Mouse (Mus musculus): ENCODE measurements at regions not wholly inside any gene's neighbourhood (a gene's known extent, or its start where the extent isn't known, plus 50 kb on each side); places are given as distances from the start of the nearest gene placed in this dataset.

- Histone ChIP-seq H3K4me2 (ENCODE audit: low read depth, low read length) (no peak overlapping the region), H3K9ac (ENCODE audit: low read length) (no peak overlapping the region), H3K36me3 (ENCODE audit: control insufficient read depth, insufficient read depth, low read length) (no peaks in the 10 kb centered on the region), H3K27me3 (ENCODE audit: control insufficient read depth, insufficient read depth, low read length) (no peaks in the 10 kb centered on the region), H3K27ac (ENCODE audit: low read length) (no peak overlapping the region), H3K9me3 (replicated peaks; ENCODE audit: control insufficient read depth, low read length) (no peaks in the 10 kb centered on the region), H3K4me1 (ENCODE audit: control insufficient read depth, insufficient read depth, low read length) (no peaks in the 10 kb centered on the region), H3K4me3 (replicated peaks; ENCODE audit: low read length) (no peak overlapping the region)
- 57% methylated on average over 7 of the region's 7 CpGs for whole genome bisulfite sequencing
- no peak for ATAC-seq (ENCODE audit: insufficient read depth, low FRiP score)
Measured at GRCm38 (mm10) chr5:111993221-111993620, 259.1 kb downstream of the Cryba4 start.

GRCm38 (mm10) chr5:111993930-111994329 lies 258.4 kb downstream of the Cryba4 start:
- Histone ChIP-seq H3K36me3 (ENCODE audit: control insufficient read depth, insufficient read depth, low read length) (no peaks in the 10 kb centered on the region), H3K9me3 (replicated peaks; ENCODE audit: control insufficient read depth, low read length) (no peaks in the 10 kb centered on the region), H3K4me2 (ENCODE audit: low read depth, low read length) (no peak overlapping the region), H3K4me1 (ENCODE audit: control insufficient read depth, insufficient read depth, low read length) (no peaks in the 10 kb centered on the region), H3K9ac (ENCODE audit: low read length) (no peak overlapping the region), H3K27me3 (ENCODE audit: control insufficient read depth, insufficient read depth, low read length) (no peaks in the 10 kb centered on the region), H3K4me3 (replicated peaks; ENCODE audit: low read length) (no peak overlapping the region), H3K27ac (ENCODE audit: low read length) (no peak overlapping the region)
- ATAC-seq (ENCODE audit: insufficient read depth, low FRiP score), result no peak
- 77% methylated on average over 9 of the region's 9 CpGs for WGBS

GRCm38 (mm10) chr5:111996806-111997205 lies 255.5 kb downstream of the Cryba4 start:
- WGBS, result 41% methylated on average over 3 of the region's 3 CpGs

GRCm38 (mm10) chr5:112001742-112002701 lies 250.3 kb downstream of the Cryba4 start:
- ATAC-seq (ENCODE audit: insufficient read depth, low FRiP score), result no peak
- Histone ChIP-seq H3K4me3 (replicated peaks; ENCODE audit: low read length) (no peak overlapping the region), H3K27ac (ENCODE audit: low read length) (no peak overlapping the region), H3K9me3 (replicated peaks; ENCODE audit: control insufficient read depth, low read length) (no peaks in the 10 kb centered on the region), H3K27me3 (ENCODE audit: control insufficient read depth, insufficient read depth, low read length) (no peaks in the 10 kb centered on the region), H3K4me1 (ENCODE audit: control insufficient read depth, insufficient read depth, low read length) (0 out of 2 replicates have a peak, but pooled peaks cover 6% of the 10 kb centered on the region), H3K4me2 (ENCODE audit: low read depth, low read length) (no peak overlapping the region), H3K36me3 (ENCODE audit: control insufficient read depth, insufficient read depth, low read length) (no peaks in the 10 kb centered on the region), H3K9ac (ENCODE audit: low read length) (0 out of 2 replicates have a peak overlapping the region, but pooled peaks have one; percentile 14)
- 25% methylated on average over 32 of the region's 32 CpGs for WGBS

More at GRCm38 (mm10) chr5:111996806-111997205, 255.5 kb downstream of the Cryba4 start:
- H3K4me2 ChIP-seq (ENCODE audit: low read depth, low read length), result no peak overlapping the region
- no peaks in the 10 kb centered on the region for H3K27me3 ChIP-seq (ENCODE audit: control insufficient read depth, insufficient read depth, low read length)
- H3K4me3 ChIP-seq (replicated peaks; ENCODE audit: low read length), result no peak overlapping the region
- no peak for ATAC-seq (ENCODE audit: insufficient read depth, low FRiP score)
- no peak overlapping the region for H3K27ac ChIP-seq (ENCODE audit: low read length)
- H3K36me3 ChIP-seq (ENCODE audit: control insufficient read depth, insufficient read depth, low read length), result no peaks in the 10 kb centered on the region
- no peak overlapping the region for H3K9ac ChIP-seq (ENCODE audit: low read length)
- H3K9me3 ChIP-seq (replicated peaks; ENCODE audit: control insufficient read depth, low read length), result no peaks in the 10 kb centered on the region
- H3K4me1 ChIP-seq (ENCODE audit: control insufficient read depth, insufficient read depth, low read length), result no peaks in the 10 kb centered on the region

- ATAC-seq (ENCODE audit: insufficient read depth, low FRiP score), result no peak
- Histone ChIP-seq H3K36me3 (ENCODE audit: control insufficient read depth, insufficient read depth, low read length) (no peaks in the 10 kb centered on the region), H3K4me3 (replicated peaks; ENCODE audit: low read length) (no peak overlapping the region), H3K9ac (ENCODE audit: low read length) (no peak overlapping the region), H3K27ac (ENCODE audit: low read length) (no peak overlapping the region), H3K9me3 (replicated peaks; ENCODE audit: control insufficient read depth, low read length) (no peaks in the 10 kb centered on the region), H3K4me2 (ENCODE audit: low read depth, low read length) (no peak overlapping the region), H3K27me3 (ENCODE audit: control insufficient read depth, insufficient read depth, low read length) (no peaks in the 10 kb centered on the region), H3K4me1 (ENCODE audit: control insufficient read depth, insufficient read depth, low read length) (0 out of 2 replicates have a peak, but pooled peaks cover 6% of the 10 kb centered on the region)
- 62% methylated on average over 12 of the region's 12 CpGs for WGBS
Measured at GRCm38 (mm10) chr5:112002856-112003660, 249.3 kb downstream of the Cryba4 start.

- H3K27ac ChIP-seq (ENCODE audit: low read length), result no peak overlapping the region
- H3K4me1 ChIP-seq (ENCODE audit: control insufficient read depth, insufficient read depth, low read length), result 0 out of 2 replicates have a peak, but pooled peaks cover 6% of the 10 kb centered on the region
- no peak overlapping the region for H3K9ac ChIP-seq (ENCODE audit: low read length)
- no peak overlapping the region for H3K4me3 ChIP-seq (replicated peaks; ENCODE audit: low read length)
- no peaks in the 10 kb centered on the region for H3K27me3 ChIP-seq (ENCODE audit: control insufficient read depth, insufficient read depth, low read length)
- no peaks in the 10 kb centered on the region for H3K9me3 ChIP-seq (replicated peaks; ENCODE audit: control insufficient read depth, low read length)
- ATAC-seq (ENCODE audit: insufficient read depth, low FRiP score), result no peak
- no peak overlapping the region for H3K4me2 ChIP-seq (ENCODE audit: low read depth, low read length)
- H3K36me3 ChIP-seq (ENCODE audit: control insufficient read depth, insufficient read depth, low read length), result no peaks in the 10 kb centered on the region
- WGBS, result 63% methylated on average over 3 of the region's 3 CpGs
Measured at GRCm38 (mm10) chr5:112004041-112004440, 248.3 kb downstream of the Cryba4 start.

GRCm38 (mm10) chr5:112012505-112013164 lies 239.7 kb downstream of the Cryba4 start:
- no peaks in the 10 kb centered on the region for H3K27me3 ChIP-seq (ENCODE audit: control insufficient read depth, insufficient read depth, low read length)
- H3K27ac ChIP-seq (ENCODE audit: low read length), result no peak overlapping the region
- H3K9me3 ChIP-seq (replicated peaks; ENCODE audit: control insufficient read depth, low read length), result 0 out of 2 replicates have a peak, but pooled peaks cover 7% of the 10 kb centered on the region
- peaks cover 3% of the 10 kb centered on the region; the same call in 1 of the 2 replicates for H3K4me1 ChIP-seq (ENCODE audit: control insufficient read depth, insufficient read depth, low read length)
- H3K9ac ChIP-seq (ENCODE audit: low read length), result no peak overlapping the region; the same call in 1 of the 2 replicates
- no peaks in the 10 kb centered on the region for H3K36me3 ChIP-seq (ENCODE audit: control insufficient read depth, insufficient read depth, low read length)
- no peak overlapping the region for H3K4me2 ChIP-seq (ENCODE audit: low read depth, low read length)
- WGBS, result 15% methylated on average over 9 of the region's 9 CpGs
- peak; percentile 37; the same call in 1 of the 2 replicates for ATAC-seq (ENCODE audit: insufficient read depth, low FRiP score)
- no peak overlapping the region for H3K4me3 ChIP-seq (replicated peaks; ENCODE audit: low read length)

- no peak for ATAC-seq (ENCODE audit: insufficient read depth, low FRiP score)
- Histone ChIP-seq H3K9me3 (replicated peaks; ENCODE audit: control insufficient read depth, low read length) (0 out of 2 replicates have a peak, but pooled peaks cover 7% of the 10 kb centered on the region), H3K4me3 (replicated peaks; ENCODE audit: low read length) (no peak overlapping the region), H3K27me3 (ENCODE audit: control insufficient read depth, insufficient read depth, low read length) (no peaks in the 10 kb centered on the region), H3K36me3 (ENCODE audit: control insufficient read depth, insufficient read depth, low read length) (no peaks in the 10 kb centered on the region), H3K4me1 (ENCODE audit: control insufficient read depth, insufficient read depth, low read length) (no peaks in the 10 kb centered on the region), H3K27ac (ENCODE audit: low read length) (no peak overlapping the region), H3K4me2 (ENCODE audit: low read depth, low read length) (no peak overlapping the region), H3K9ac (ENCODE audit: low read length) (no peak overlapping the region)
- WGBS, result 58% methylated on average over 7 of the region's 7 CpGs
Measured at GRCm38 (mm10) chr5:112018925-112019324, 233.4 kb downstream of the Cryba4 start.
